Mouse (Mus musculus) midbrain, embryonic 16.5 days (tissue): ENCODE measurements at regions not wholly inside any gene's neighbourhood (a gene's known extent, or its start where the extent isn't known, plus 50 kb on each side); places are given as distances from the start of the nearest gene placed in this dataset.

Experiments used
- ATAC-seq: fragments of 200-750 bp; cut with Nextera tagmentation; 2 replicates; pipeline ENCODE4 v1.8.0; 2017; ENCODE audit warnings: moderate TSS enrichment
- H3K27ac ChIP-seq: fragments of 300-500 bp; sonication (generic); 2 replicates; pipeline ENCODE4 v1.5.1; 2014; ENCODE audit warnings: mild to moderate bottlenecking, low read length, mixed read lengths
- H3K27me3 ChIP-seq: fragments of 300-500 bp; sonication (generic); 2 replicates; pipeline ENCODE4 v1.6.1; 2014; ENCODE audit warnings: low read depth, low read length, mixed read lengths; ENCODE audit not compliant: control insufficient read depth, insufficient read depth
- H3K36me3 ChIP-seq: fragments of 300-500 bp; sonication (generic); 2 replicates; pipeline ENCODE4 v1.6.1; 2014; ENCODE audit warnings: mild to moderate bottlenecking, low read length, moderate library complexity, mixed read lengths; ENCODE audit not compliant: control insufficient read depth, insufficient read depth
- H3K4me1 ChIP-seq: fragments of 300-500 bp; sonication (generic); 2 replicates; pipeline ENCODE4 v1.6.1; 2014; ENCODE audit warnings: mild to moderate bottlenecking, low read length, mixed read lengths; ENCODE audit not compliant: control insufficient read depth, insufficient read depth
- H3K4me2 ChIP-seq: fragments of 300-500 bp; sonication (generic); 2 replicates; pipeline ENCODE4 v1.6.1; 2014; ENCODE audit warnings: mild to moderate bottlenecking, low read length, mixed read lengths
- H3K4me3 ChIP-seq: fragments of 300-500 bp; sonication (generic); 2 replicates; pipeline ENCODE4 v1.5.1; 2014; ENCODE audit warnings: low read depth, mild to moderate bottlenecking, low read length, moderate library complexity, mixed read lengths
- H3K9ac ChIP-seq: fragments of 300-500 bp; sonication (generic); 2 replicates; pipeline ENCODE4 v1.6.1; 2014; ENCODE audit warnings: low read depth, low read length, mixed read lengths
- H3K9me3 ChIP-seq: fragments of 300-500 bp; sonication (generic); replicated peaks from 2 replicates; pipeline ENCODE4 v1.6.1; 2014; ENCODE audit warnings: mild to moderate bottlenecking, low read length, mixed read lengths; ENCODE audit not compliant: control insufficient read depth, poor library complexity, severe bottlenecking
- WGBS: fragments of 180-500 bp; shearing (Covaris S2); extraction: QIAGEN DNeasy Blood & Tissue Kit; methylation state at CpG from one replicate; pipeline ENCODE4 v1.1.7; 2014; 5-methylcytosine and 5-hydroxymethylcytosine counted together

DNA sequence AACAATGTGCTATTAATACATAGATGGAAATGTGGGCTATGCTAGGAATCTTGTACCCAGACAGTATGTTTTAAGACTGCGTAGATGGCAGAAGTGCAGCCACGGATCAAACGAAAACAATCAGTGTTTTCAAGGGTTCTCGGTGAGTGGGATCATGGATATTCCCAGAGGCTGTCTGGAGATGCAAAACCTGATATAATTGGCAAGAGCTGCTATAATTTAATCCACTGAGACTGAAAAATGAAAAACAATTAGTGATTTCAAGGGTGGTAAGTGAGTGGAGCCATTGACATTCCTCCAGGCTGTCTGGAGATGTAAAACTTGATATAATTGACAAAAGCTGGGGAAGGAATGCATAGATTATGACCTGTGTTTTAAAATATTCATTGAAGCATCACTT is 545.5 kb upstream of the Api5 start:
- H3K4me3 ChIP-seq = no peak overlapping the region
- H3K4me2 ChIP-seq = no peak overlapping the region
- 55% methylated on average over 4 of the region's 4 CpGs for WGBS
- H3K27me3 ChIP-seq = no peaks in the 10 kb centered on the region
- no peak overlapping the region for H3K9ac ChIP-seq
- 0 out of 2 replicates have a peak, but pooled peaks cover 2% of the 10 kb centered on the region for H3K4me1 ChIP-seq
- H3K36me3 ChIP-seq = no peaks in the 10 kb centered on the region
- ATAC-seq = peak; percentile 67
- no peak overlapping the region for H3K27ac ChIP-seq
- no peaks in the 10 kb centered on the region for H3K9me3 ChIP-seq

DNA sequence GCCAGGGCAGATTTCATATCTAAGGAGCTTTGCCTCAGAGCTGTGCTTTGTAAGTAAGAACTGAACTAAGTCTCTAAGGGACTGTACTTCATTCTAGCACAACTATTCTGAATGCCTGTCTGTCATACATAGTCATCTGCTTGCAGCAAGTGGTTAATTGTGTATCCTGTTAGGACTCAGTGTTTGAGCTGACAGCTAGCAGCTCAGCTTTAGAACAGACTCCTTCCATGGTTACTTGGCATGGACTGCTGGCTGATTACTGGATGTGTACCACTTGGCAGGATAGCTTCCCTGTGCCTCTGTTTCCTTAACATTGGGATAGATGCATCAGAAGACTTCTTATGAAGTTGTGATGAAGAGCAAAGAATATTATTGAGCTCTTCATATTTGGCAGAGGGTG is 525.6 kb upstream of the Api5 start:
- no peak for ATAC-seq
- Histone ChIP-seq H3K4me3 (no peak overlapping the region), H3K4me1 (no peaks in the 10 kb centered on the region), H3K27me3 (no peaks in the 10 kb centered on the region), H3K36me3 (no peaks in the 10 kb centered on the region), H3K27ac (no peak overlapping the region), H3K4me2 (no peak overlapping the region), H3K9ac (no peak overlapping the region), H3K9me3 (no peaks in the 10 kb centered on the region)

DNA sequence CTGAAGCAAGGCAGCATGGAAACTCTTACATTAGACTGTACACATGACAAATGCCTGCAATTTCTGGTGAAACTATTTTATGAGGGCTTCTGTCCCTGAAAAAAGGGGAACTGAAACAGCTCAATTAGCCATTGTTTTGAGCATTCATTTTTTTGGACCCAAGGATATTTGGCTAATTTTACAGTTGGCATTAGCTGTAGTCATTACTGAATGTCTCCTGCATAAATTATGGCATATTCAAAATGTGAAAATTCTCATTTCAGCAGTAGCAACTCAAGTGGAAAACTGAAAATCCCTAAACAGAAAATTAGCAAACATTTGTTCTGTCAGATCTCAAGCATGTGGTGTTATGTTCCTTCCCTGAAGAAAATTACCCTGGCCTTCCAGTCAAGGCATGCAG is 507.7 kb upstream of the Api5 start:
- no peak for ATAC-seq
- H3K4me2 ChIP-seq = no peak overlapping the region
- H3K4me1 ChIP-seq = no peaks in the 10 kb centered on the region
- no peak overlapping the region for H3K4me3 ChIP-seq
- H3K9me3 ChIP-seq = no peaks in the 10 kb centered on the region
- no peak overlapping the region for H3K27ac ChIP-seq
- no peaks in the 10 kb centered on the region for H3K27me3 ChIP-seq
- H3K36me3 ChIP-seq = no peaks in the 10 kb centered on the region
- no peak overlapping the region for H3K9ac ChIP-seq

DNA sequence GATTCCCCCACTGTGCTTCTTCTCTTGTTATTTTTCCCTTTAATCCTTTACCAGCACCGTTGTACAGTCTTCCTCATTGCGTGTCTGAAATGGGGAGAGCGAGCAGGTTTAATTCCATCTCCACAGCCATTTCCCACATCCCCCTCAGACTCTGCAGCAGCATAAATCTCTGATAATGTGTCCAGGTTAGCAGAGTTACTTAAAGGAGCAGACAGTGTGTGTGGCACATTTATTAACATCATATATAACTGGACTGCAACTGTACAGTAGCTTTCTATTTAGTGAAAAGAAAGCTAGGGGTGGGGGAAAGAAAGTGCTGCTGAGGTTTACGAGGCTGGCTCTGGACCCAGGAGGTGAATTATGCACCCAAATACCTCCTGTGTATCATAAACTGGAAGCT is 494.2 kb upstream of the Api5 start:
- H3K27ac ChIP-seq = no peak overlapping the region
- H3K27me3 ChIP-seq = no peaks in the 10 kb centered on the region
- WGBS = 90% methylated on average over 4 of the region's 4 CpGs
- H3K9ac ChIP-seq = no peak overlapping the region
- no peaks in the 10 kb centered on the region for H3K4me1 ChIP-seq
- H3K4me2 ChIP-seq = no peak overlapping the region
- H3K9me3 ChIP-seq = no peaks in the 10 kb centered on the region
- H3K4me3 ChIP-seq = no peak overlapping the region
- no peak for ATAC-seq
- no peaks in the 10 kb centered on the region for H3K36me3 ChIP-seq

DNA sequence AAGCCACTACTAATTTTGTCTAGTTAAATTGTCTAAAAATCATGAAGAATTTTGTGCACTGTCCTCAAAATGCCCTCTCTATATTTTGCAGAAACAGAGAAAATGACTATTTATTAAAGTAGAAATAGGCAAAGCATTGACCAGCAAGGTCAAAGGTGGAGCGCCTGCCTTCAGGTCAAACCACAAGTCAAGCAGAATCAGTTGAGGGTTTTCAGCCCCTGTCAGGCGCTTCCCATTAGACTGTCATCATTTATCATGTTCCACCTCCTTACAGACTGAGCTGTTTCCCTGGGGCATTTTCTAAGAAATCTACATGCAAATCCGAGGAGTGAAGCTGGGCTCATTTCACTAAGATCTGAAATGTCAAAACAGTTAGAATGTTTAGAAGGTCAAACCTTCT is 481.4 kb upstream of the Api5 start:
- no peaks in the 10 kb centered on the region for H3K36me3 ChIP-seq
- no peaks in the 10 kb centered on the region for H3K4me1 ChIP-seq
- no peak overlapping the region for H3K27ac ChIP-seq
- no peak overlapping the region for H3K9ac ChIP-seq
- no peak overlapping the region for H3K4me3 ChIP-seq
- no peaks in the 10 kb centered on the region for H3K27me3 ChIP-seq
- ATAC-seq = no peak
- 86% methylated on average over 3 of the region's 3 CpGs for WGBS
- no peak overlapping the region for H3K4me2 ChIP-seq
- no peaks in the 10 kb centered on the region for H3K9me3 ChIP-seq

DNA sequence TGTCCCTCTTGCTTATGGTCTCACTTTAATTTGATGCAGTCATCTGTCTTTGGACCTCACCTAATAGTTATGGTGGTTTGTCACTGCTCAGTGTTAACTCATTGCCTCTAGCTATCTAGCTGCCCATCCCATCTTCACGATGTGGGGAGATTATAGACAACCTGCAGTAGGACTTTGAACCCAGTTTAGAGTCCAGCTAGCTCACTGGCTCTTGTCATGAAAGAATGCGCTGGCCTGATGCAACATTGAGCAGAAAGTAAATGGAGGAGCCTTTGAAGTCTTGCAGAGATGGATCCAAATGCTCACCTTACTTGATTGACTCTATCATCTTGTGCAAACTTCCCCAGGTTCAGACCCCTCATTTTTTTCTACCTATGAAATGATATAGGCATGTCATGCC is 480.1 kb upstream of the Api5 start:
- no peaks in the 10 kb centered on the region for H3K27me3 ChIP-seq

DNA sequence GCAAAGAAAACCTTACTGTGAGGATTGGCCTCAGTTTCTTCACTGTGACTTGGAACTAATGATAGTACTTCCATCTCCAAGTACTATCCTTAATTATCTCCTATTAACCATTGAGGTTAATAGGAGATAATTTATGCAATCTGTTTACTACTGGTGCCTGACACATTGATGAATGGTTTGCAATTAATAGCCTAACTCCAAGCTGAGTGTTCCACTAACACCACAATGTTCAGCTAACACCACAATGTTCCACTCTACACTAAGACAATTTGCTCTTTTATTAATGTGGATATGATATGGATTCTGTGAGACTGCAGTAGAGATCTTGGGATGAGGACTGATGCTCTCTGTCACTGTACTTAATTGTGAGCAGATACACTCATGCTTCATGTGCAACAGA is 463.6 kb upstream of the Api5 start:
- H3K27me3 ChIP-seq = no peaks in the 10 kb centered on the region
- H3K4me3 ChIP-seq = no peak overlapping the region
- no peaks in the 10 kb centered on the region for H3K9me3 ChIP-seq
- no peak overlapping the region for H3K4me2 ChIP-seq
- no peak overlapping the region for H3K9ac ChIP-seq
- H3K27ac ChIP-seq = no peak overlapping the region
- H3K36me3 ChIP-seq = no peaks in the 10 kb centered on the region
- no peaks in the 10 kb centered on the region for H3K4me1 ChIP-seq
- no peak for ATAC-seq

More for the DNA sequence above, 480.1 kb upstream of the Api5 start:
- ATAC-seq = no peak
- Histone ChIP-seq H3K4me2 (no peak overlapping the region), H3K4me3 (no peak overlapping the region), H3K4me1 (no peaks in the 10 kb centered on the region), H3K9me3 (no peaks in the 10 kb centered on the region), H3K9ac (no peak overlapping the region), H3K36me3 (no peaks in the 10 kb centered on the region), H3K27ac (no peak overlapping the region)
- 86% methylated on average over 2 of the region's 2 CpGs for WGBS
